Mouse (Mus musculus) kidney, postnatal 14 days (tissue): Measurements from ENCODE around the gene Edem1.

Source experiments
- DNase-seq: peaks from one replicate; pipeline ENCODE4 v3.0.0; 2022; ENCODE audit warnings: mixed read lengths

Edem1 gene

DNA sequence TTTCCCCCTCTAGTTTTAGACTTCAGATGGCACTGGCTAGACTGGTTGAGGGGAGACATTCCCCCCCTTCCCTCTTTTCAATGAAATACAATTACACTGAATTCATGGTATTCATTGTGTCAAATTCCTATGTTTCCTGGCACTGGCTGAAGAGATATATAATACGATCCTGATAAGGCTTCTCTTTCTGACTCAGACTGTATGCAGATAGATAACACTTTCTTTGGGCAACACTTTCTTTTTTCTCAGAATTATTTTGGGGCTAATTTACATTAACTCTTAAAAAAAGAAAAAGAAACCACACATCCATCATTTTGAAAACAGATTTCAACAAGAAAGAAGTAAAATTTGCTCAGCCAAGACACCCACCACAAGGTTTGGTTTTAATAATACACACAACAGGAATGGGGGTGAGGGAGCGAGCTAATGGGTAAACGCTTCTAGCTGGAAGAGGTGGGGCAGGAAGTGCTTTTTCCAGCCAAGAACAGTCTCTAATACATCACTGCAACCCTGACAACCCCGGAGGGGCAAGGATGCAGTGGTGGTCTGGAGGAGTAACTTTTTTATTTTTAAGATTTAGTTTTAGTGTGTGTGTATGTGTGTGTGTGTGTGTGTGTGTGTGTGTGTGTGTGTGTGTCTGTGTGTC lies 52.0 kb downstream of the Edem1 start:
- DNase-seq: no peak

GRCm38 (mm10) chr6:108881074-108881473 lies 52.6 kb downstream of the Edem1 start:
- DNase-seq: no peak

GRCm38 (mm10) chr6:108883826-108884225 lies 55.4 kb downstream of the Edem1 start:
- DNase-seq: no peak

GRCm38 (mm10) chr6:108884603-108885002 lies 56.2 kb downstream of the Edem1 start:
- no peak for DNase-seq

DNA sequence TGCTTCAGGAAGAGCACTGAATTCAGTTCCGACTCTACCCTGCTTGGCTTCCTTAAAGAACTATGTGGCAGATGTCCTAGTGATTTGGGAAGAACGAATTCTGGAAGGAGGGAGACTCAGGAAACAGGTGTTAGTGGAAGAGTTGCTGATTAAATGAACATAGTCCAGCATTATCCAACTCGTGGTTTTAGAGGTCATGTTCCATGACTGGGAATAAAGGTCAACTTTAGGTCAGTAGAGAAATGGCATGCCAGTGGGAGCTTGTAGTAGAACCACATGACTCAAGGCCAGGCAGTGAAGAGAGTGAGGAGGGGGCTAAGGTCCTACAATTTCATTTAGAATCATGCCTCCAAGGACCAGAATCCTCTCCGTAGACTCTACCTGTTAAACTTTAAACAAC lies 57.9 kb downstream of the Edem1 start:
- DNase-seq: no peak

DNA sequence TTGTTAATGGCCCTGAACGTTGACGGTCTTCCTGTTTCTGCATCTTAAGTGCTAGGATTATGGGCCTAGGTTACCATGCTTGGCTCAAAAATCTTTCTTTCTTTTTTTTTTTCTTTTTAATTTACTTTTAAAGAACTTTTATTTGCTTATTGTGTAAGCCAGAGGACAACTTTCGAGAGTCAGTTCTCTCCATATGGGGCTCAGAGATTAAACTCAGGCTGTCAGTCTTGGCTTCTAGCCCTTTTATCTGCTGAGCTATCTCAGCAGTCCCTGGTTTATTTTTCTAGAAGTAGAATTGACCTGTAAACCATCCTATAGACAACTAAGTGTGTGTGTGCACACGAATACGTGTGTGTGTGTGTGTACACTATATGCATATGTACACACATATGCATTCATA lies 64.1 kb downstream of the Edem1 start:
- DNase-seq: no peak

DNA sequence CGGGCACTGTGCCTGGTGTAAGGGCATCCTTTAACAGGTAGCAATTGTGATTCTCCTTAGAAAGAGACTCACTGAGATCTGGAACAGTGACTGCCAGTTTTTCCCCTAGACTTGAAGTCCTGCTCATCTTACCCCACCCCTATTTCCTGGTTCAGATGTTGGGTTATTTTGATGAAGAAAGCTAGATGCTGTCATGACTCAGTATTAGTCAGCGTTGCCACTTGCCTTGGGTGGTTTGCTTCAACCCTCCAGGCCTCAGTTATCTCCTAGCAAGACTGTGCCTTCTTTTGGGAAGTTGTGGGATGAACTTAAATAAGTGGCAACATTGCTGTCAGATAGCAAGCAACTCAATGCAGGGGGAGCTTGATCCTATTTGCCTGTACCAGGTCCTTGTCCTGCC lies 66.7 kb downstream of the Edem1 start:
- DNase-seq: no peak

DNA sequence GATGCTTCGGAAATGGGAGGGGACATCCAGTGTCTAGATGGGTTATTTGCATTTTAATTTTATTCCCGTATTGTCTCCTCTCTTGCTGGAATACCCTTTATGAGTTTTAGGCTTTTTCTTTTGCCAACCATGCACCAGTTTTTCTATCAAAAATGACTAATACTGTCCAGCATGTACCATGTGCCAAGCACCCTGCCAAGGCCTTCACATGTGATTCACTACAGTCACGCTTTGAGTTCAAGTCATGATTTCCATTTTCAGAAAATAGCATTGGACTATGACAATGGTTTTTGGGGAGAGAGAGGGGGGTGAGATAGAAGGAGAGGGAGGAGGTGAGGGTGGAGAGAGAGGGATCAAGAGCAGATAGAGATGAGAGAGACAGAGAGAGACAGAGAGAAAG lies 67.5 kb downstream of the Edem1 start:
- no peak for DNase-seq

DNA sequence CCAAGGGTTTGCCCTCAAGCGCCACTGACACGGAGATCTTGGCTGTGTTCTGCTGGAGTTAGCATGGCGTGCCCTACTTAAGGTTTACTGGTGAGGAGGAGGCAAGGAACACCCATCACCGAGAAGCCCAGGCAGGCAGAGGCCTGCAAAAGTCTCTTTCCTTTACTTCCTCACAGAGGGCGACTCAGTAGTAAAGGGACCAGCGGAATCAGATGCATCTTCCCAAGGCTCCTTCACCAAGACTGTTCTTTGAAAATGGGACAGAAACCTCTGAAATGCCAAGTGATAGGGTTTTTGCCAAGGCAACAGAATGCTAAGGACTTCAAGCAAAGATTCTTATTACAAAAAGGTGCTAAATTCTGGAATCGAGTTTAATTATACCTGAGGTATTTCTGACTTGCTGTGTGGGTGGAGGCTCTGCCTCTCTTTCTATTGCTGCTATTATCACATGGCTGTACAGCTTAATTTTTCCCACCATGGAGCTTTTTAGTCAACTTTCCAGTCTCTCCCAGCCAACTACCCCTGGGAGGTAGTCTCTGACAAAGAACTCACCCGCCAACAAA lies 68.2 kb downstream of the Edem1 start:
- DNase-seq: no peak

DNA sequence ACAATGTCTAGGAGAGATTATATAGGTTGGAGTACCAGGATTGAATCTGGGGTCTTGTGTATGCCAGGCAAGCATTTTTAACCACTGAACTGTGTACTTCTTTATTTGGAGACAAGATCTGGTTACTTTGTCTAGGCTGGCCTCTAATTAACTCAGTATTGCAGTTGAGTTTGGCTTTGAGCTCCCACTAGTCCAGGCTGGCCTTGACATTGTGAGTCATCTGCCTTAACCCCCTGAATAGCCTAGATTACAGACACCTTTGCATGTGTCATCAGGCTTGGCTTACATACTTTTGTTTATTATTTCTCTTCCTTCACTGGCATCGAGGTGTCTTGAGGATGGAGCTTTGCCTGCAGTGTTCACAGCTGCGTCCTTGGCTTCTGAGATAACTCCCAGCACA lies 70.8 kb downstream of the Edem1 start:
- DNase-seq: no peak

- no peak for DNase-seq
Observed at GRCm38 (mm10) chr6:108902124-108902523, 73.7 kb downstream of the Edem1 start.

GRCm38 (mm10) chr6:108903280-108903679 lies 74.8 kb downstream of the Edem1 start:
- DNase-seq: no peak

GRCm38 (mm10) chr6:108906539-108906938 lies 78.1 kb downstream of the Edem1 start:
- no peak for DNase-seq
